Mouse (Mus musculus) testis, adult 2 months (tissue): Measurements from ENCODE around the gene Sdccag8.

Source experiments
- CTCF ChIP-seq: fragments of 200-500 bp; IDR thresholded peaks from 2 replicates; pipeline ENCODE4 v1.5.1; 2012; ENCODE audit warnings: low read depth, mild to moderate bottlenecking, inconsistent platforms, low read length, moderate library complexity; ENCODE audit not compliant: control insufficient read depth, insufficient read depth, insufficient replicate concordance
- POLR2A ChIP-seq: fragments of 200-500 bp; IDR thresholded peaks from 2 replicates; pipeline ENCODE4 v1.6.1; 2012; ENCODE audit warnings: low read depth, mild to moderate bottlenecking, inconsistent platforms, low read length, moderate library complexity; ENCODE audit not compliant: control insufficient read depth

DNA sequence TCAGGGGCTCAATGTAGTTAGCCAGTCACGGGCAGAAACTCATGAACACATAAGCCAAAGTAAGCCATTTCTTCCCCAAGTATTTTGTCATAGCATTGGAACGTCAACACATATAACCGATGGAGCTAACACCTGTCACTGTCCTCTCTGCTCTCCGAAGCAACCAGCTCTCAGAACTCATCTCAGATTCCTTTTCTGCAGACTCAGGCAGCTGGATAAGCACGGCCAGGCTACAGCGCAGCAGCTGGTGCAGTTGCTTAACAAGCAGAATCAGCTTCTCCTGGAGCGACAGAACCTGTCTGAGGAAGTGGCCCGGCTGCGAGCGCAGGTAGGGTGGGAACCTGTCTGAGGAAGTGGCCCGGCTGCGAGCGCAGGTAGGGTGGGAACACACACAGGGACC lies 197.2 kb downstream of the Sdccag8 start:
- TF ChIP-seq CTCF (no peak), POLR2A (no peak)
